In the genomic region with DNA sequence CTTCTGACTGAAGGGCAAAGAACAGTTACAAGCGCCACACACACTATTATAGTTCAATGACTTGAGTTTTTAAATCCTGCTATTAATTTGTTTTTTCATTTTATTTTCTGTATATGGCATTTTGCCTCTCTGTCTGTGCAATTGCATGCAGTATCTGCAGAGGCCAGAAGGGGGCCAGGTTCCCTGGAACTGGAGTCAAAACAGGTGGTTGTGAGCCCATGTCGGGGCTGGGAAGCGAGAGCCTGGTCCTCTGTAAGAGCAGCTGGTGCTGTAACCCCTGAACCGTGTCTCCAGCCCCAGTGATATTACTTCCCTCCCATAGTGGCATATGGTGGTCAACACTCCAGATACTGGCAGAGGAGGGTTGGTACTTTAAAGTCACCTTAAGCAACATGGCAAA, we compare ENCODE assay signal across 8 mouse cellular contexts. TPM values are rescaled to one million over a fixed set of nuclear protein-coding genes. Genes with fewer than 3 reads are reported as not detected.
DNase-seq lines count a peak whose midpoint lies in the region; ATAC-seq and TF ChIP-seq lines count a peak whose summit lies in the region.

No protein-coding gene starts in this region.

- peak; percentile 17 for TF ChIP-seq CTCF in C2C12 (IDR thresholded peaks at IDR 0.05; ENCODE audit: control insufficient read depth, insufficient read depth, insufficient read length)
- peak; percentile 81 for TF ChIP-seq CTCF in kidney, postnatal 0 days (IDR thresholded peaks at IDR 0.05; ENCODE audit: low read depth)

- H3K27ac ChIP-seq in heart, embryonic 12.5 days (ENCODE audit: poor library complexity, severe bottlenecking), result no peak overlapping the region
- no peak overlapping the region for H3K27ac ChIP-seq in kidney, postnatal 0 days
- no peak overlapping the region for H3K27ac ChIP-seq in stomach, embryonic 14.5 days (ENCODE audit: low read length)

- peak; percentile 95 for DNase-seq in heart, adult 11 months
- DNase-seq in adrenal gland, postnatal 10 days, result peak; percentile 83
- peak; percentile 70 for DNase-seq in kidney, postnatal 0 days (ENCODE audit: low spot score)
- peak; percentile 89 for DNase-seq in lung, postnatal 36 days

- 18% methylated on average over 4 of the region's 4 CpGs for WGBS in heart, embryonic 12.5 days
- 14% methylated on average over 4 of the region's 4 CpGs for WGBS in kidney, postnatal 0 days
- WGBS in stomach, embryonic 14.5 days, result 16% methylated on average over 4 of the region's 4 CpGs

- 0 out of 2 replicates have a peak, but pooled peaks cover 4% of the 10 kb centered on the region for H3K36me3 ChIP-seq in heart, embryonic 12.5 days
- H3K36me3 ChIP-seq in C2C12 (ENCODE audit: control insufficient read depth, insufficient read depth), result no peaks in the 10 kb centered on the region
- H3K36me3 ChIP-seq in kidney, postnatal 0 days (ENCODE audit: insufficient read depth, low read length), result no peaks in the 10 kb centered on the region
- no peaks in the 10 kb centered on the region for H3K36me3 ChIP-seq in stomach, embryonic 14.5 days (ENCODE audit: control insufficient read depth, insufficient read depth, low read length)

- H3K9ac ChIP-seq in heart, embryonic 12.5 days, result no peak overlapping the region
- H3K9ac ChIP-seq in kidney, postnatal 0 days (ENCODE audit: low read depth, low read length), result no peak overlapping the region
- no peak overlapping the region for H3K9ac ChIP-seq in stomach, embryonic 14.5 days (replicated peaks; ENCODE audit: low read depth, low read length)

- no peak overlapping the region for H3ac ChIP-seq in C2C12 (ENCODE audit: control insufficient read depth, insufficient read length, low read depth)

- H3K79me2 ChIP-seq in C2C12 (ENCODE audit: control insufficient read depth, insufficient read depth), result no peaks in the 10 kb centered on the region

- peaks cover 3% of the 10 kb centered on the region; the same call in 1 of the 2 replicates for H3K4me1 ChIP-seq in heart, embryonic 12.5 days (replicated peaks)
- H3K4me1 ChIP-seq in kidney, postnatal 0 days (replicated peaks; ENCODE audit: insufficient read depth, low read length), result no peaks in the 10 kb centered on the region
- 0 out of 2 replicates have a peak, but pooled peaks cover 2% of the 10 kb centered on the region for H3K4me1 ChIP-seq in stomach, embryonic 14.5 days (ENCODE audit: control insufficient read depth, insufficient read depth, low read length)

- 0 out of 2 replicates have a peak, but pooled peaks cover 6% of the 10 kb centered on the region for H3K9me3 ChIP-seq in heart, embryonic 12.5 days (replicated peaks)
- H3K9me3 ChIP-seq in kidney, postnatal 0 days (replicated peaks; ENCODE audit: low read length), result no peaks in the 10 kb centered on the region
- no peaks in the 10 kb centered on the region for H3K9me3 ChIP-seq in stomach, embryonic 14.5 days (ENCODE audit: control insufficient read depth, low read depth, low read length)

- H3K4me2 ChIP-seq in heart, embryonic 12.5 days, result no peak overlapping the region
- no peak overlapping the region for H3K4me2 ChIP-seq in kidney, postnatal 0 days (ENCODE audit: low read length)
- H3K4me2 ChIP-seq in stomach, embryonic 14.5 days (replicated peaks; ENCODE audit: low read depth, low read length), result no peak overlapping the region

- no peak for ATAC-seq in heart, embryonic 12.5 days (ENCODE audit: insufficient number of reproducible peaks, low FRiP score)
- ATAC-seq in erythroid progenitor cell, adult 5-6 weeks (replicated peaks; ENCODE audit: low FRiP score, poor library complexity, severe bottlenecking), result peak; percentile 75
- peak; percentile 65; the same call in 1 of the 2 replicates for ATAC-seq in kidney, postnatal 0 days (replicated peaks; ENCODE audit: low FRiP score, low read depth)
- 0 out of 2 replicates have a peak, but pooled peaks have one; percentile 18 for ATAC-seq in stomach, embryonic 14.5 days (ENCODE audit: insufficient number of reproducible peaks, insufficient read depth, low FRiP score, low read depth)

- H3K79me3 ChIP-seq in C2C12 (ENCODE audit: low read depth), result no peaks in the 10 kb centered on the region

- H3K27me3 ChIP-seq in heart, embryonic 12.5 days (replicated peaks), result no peaks in the 10 kb centered on the region
- peaks cover 12% of the 10 kb centered on the region for H3K27me3 ChIP-seq in C2C12 (ENCODE audit: control insufficient read depth, insufficient read depth, insufficient read length)
- no peaks in the 10 kb centered on the region for H3K27me3 ChIP-seq in kidney, postnatal 0 days (ENCODE audit: insufficient read depth, low read length)
- no peaks in the 10 kb centered on the region for H3K27me3 ChIP-seq in stomach, embryonic 14.5 days (ENCODE audit: control insufficient read depth, insufficient read depth, low read length)

- H3K4me3 ChIP-seq in heart, embryonic 12.5 days, result no peak overlapping the region
- H3K4me3 ChIP-seq in C2C12 (ENCODE audit: insufficient read depth, poor library complexity, severe bottlenecking), result no peak overlapping the region
- no peak overlapping the region for H3K4me3 ChIP-seq in kidney, postnatal 0 days (replicated peaks; ENCODE audit: low read depth, low read length)
- no peak overlapping the region for H3K4me3 ChIP-seq in stomach, embryonic 14.5 days (ENCODE audit: low read depth, low read length)

TF ChIP-seq in C2C12, 6 proteins besides CTCF, POLR2A, EP300 and RAD21:
- TF ChIP-seq MAX (IDR thresholded peaks at IDR 0.05), result no peak
- TF ChIP-seq MYOD1 (IDR thresholded peaks at IDR 0.05; ENCODE audit: control insufficient read depth, insufficient read length, low read depth), result peak; percentile 26
- no peak for TF ChIP-seq USF1 (IDR thresholded peaks at IDR 0.05; ENCODE audit: low read depth)

RNA-seq across cellular contexts. Expression of a gene that starts 5.5 kb away (rescaled TPM):
- 1.9 and 2.3 TPM in 2 replicates for polyA plus RNA-seq in heart, embryonic 12.5 days (2016; fragmentation: Nextera tagmentation; extraction: Ambion mirVana)
- 0.16 TPM for polyA plus RNA-seq in C2C12 (2012; fragmentation: generic; extraction: Trizol)
- total RNA-seq in adrenal gland, postnatal 10 days (2021), result 1 to 10 TPM in 1 of 2 experiments, under 1 TPM in 1; 0.66 to 1.1 TPM
- 1.4 TPM in 1 of 2 replicates, not detected in the other for total RNA-seq in erythroid progenitor cell, adult 5-6 weeks (2015; ENCODE audit: low replicate concordance)
- 2.6 and 4.9 TPM in 2 replicates for total RNA-seq in erythroid progenitor cell, adult 5-6 weeks (2017; ENCODE audit: low replicate concordance)
- 0.80 and 0.92 TPM in 2 replicates for polyA plus RNA-seq in kidney, postnatal 0 days (2015; fragmentation: Nextera tagmentation; extraction: Ambion mirVana)
- 3.6 and 7.4 TPM in 2 replicates for polyA plus RNA-seq in stomach, embryonic 14.5 days (2014; fragmentation: Nextera tagmentation; extraction: Ambion mirVana)

RNA-seq across cellular contexts. Expression of a gene that starts 18.6 kb away (rescaled TPM):
- 0.42 and 0.52 TPM in 2 replicates for polyA plus RNA-seq in heart, embryonic 12.5 days (2016; fragmentation: Nextera tagmentation; extraction: Ambion mirVana)
- 0.02 TPM for polyA plus RNA-seq in C2C12 (2012; fragmentation: generic; extraction: Trizol)
- total RNA-seq in adrenal gland, postnatal 10 days (2021), result 1 to 10 TPM; 2.9 TPM
- total RNA-seq in erythroid progenitor cell, adult 5-6 weeks (2015; ENCODE audit: low replicate concordance), result 2.2 and 5.4 TPM in 2 replicates
- total RNA-seq in erythroid progenitor cell, adult 5-6 weeks (2017; ENCODE audit: low replicate concordance), result 2.3 and 3.7 TPM in 2 replicates
- polyA plus RNA-seq in kidney, postnatal 0 days (2015; fragmentation: Nextera tagmentation; extraction: Ambion mirVana), result 1.7 and 1.8 TPM in 2 replicates
- polyA plus RNA-seq in stomach, embryonic 14.5 days (2014; fragmentation: Nextera tagmentation; extraction: Ambion mirVana), result 0.41 and 0.72 TPM in 2 replicates

RNA-seq across cellular contexts. Expression of a gene that starts 22.4 kb away (rescaled TPM):
- polyA plus RNA-seq in heart, embryonic 12.5 days (2016; fragmentation: Nextera tagmentation; extraction: Ambion mirVana), result 54.9 and 60.2 TPM in 2 replicates
- 122 TPM for polyA plus RNA-seq in C2C12 (2012; fragmentation: generic; extraction: Trizol)
- 10 to 100 TPM; 90.9 to 93.8 TPM for total RNA-seq in adrenal gland, postnatal 10 days (2021)
- total RNA-seq in erythroid progenitor cell, adult 5-6 weeks (2015; ENCODE audit: low replicate concordance), result 8.6 and 37.7 TPM in 2 replicates
- 8.7 and 27.1 TPM in 2 replicates for total RNA-seq in erythroid progenitor cell, adult 5-6 weeks (2017; ENCODE audit: low replicate concordance)
- 56.1 and 63.3 TPM in 2 replicates for polyA plus RNA-seq in kidney, postnatal 0 days (2015; fragmentation: Nextera tagmentation; extraction: Ambion mirVana)
- 79.1 and 79.3 TPM in 2 replicates for polyA plus RNA-seq in stomach, embryonic 14.5 days (2014; fragmentation: Nextera tagmentation; extraction: Ambion mirVana)

RNA-seq across cellular contexts. Expression of a gene that starts 26.4 kb away (rescaled TPM):
- polyA plus RNA-seq in heart, embryonic 12.5 days (2016; fragmentation: Nextera tagmentation; extraction: Ambion mirVana), result 58.4 and 66.2 TPM in 2 replicates
- polyA plus RNA-seq in C2C12 (2012; fragmentation: generic; extraction: Trizol), result 77.6 TPM
- total RNA-seq in adrenal gland, postnatal 10 days (2021), result 10 to 100 TPM; 63.8 to 72.7 TPM
- total RNA-seq in erythroid progenitor cell, adult 5-6 weeks (2015; ENCODE audit: low replicate concordance), result 7.2 and 11.3 TPM in 2 replicates
- 8.0 and 11.0 TPM in 2 replicates for total RNA-seq in erythroid progenitor cell, adult 5-6 weeks (2017; ENCODE audit: low replicate concordance)
- polyA plus RNA-seq in kidney, postnatal 0 days (2015; fragmentation: Nextera tagmentation; extraction: Ambion mirVana), result 69.5 and 72.3 TPM in 2 replicates
- 86.2 and 89.3 TPM in 2 replicates for polyA plus RNA-seq in stomach, embryonic 14.5 days (2014; fragmentation: Nextera tagmentation; extraction: Ambion mirVana)

RNA-seq across cellular contexts. Expression of a gene that starts 36.0 kb away (rescaled TPM):
- 0.19 and 0.28 TPM in 2 replicates for polyA plus RNA-seq in heart, embryonic 12.5 days (2016; fragmentation: Nextera tagmentation; extraction: Ambion mirVana)
- 1.0 TPM for polyA plus RNA-seq in C2C12 (2012; fragmentation: generic; extraction: Trizol)
- 1 to 10 TPM in 1 of 2 experiments, under 1 TPM in 1; 0.84 to 2.2 TPM for total RNA-seq in adrenal gland, postnatal 10 days (2021)
- not detected in 2 replicates for total RNA-seq in erythroid progenitor cell, adult 5-6 weeks (2015; ENCODE audit: low replicate concordance)
- not detected in 2 replicates for total RNA-seq in erythroid progenitor cell, adult 5-6 weeks (2017; ENCODE audit: low replicate concordance)
- 0.30 and 0.47 TPM in 2 replicates for polyA plus RNA-seq in kidney, postnatal 0 days (2015; fragmentation: Nextera tagmentation; extraction: Ambion mirVana)
- polyA plus RNA-seq in stomach, embryonic 14.5 days (2014; fragmentation: Nextera tagmentation; extraction: Ambion mirVana), result 1.7 and 2.2 TPM in 2 replicates
